Mouse (Mus musculus) embryonic facial prominence, embryonic 14.5 days (tissue): ENCODE measurements around the gene 2310030G06Rik. TPM values are rescaled to one million over a fixed set of nuclear protein-coding genes. Genes with fewer than 3 reads are reported as not detected.

Experiments
- ATAC-seq: fragments of 200-750 bp; cut with Nextera tagmentation; 2 replicates; pipeline ENCODE4 v1.8.0; 2017; ENCODE audit warnings: low read depth, moderate number of reproducible peaks, moderate TSS enrichment
- DNase-seq: peaks from one replicate; pipeline ENCODE4 v3.0.0-alpha.2; 2015; ENCODE audit warnings: low spot score
- H3K27ac ChIP-seq: fragments of 300-500 bp; sonication (generic); replicated peaks from 2 replicates; pipeline ENCODE4 v1.5.1; 2014; ENCODE audit warnings: low read depth, mild to moderate bottlenecking, low read length, moderate library complexity
- H3K27me3 ChIP-seq: fragments of 300-500 bp; sonication (generic); replicated peaks from 2 replicates; pipeline ENCODE4 v1.6.1; 2014; ENCODE audit warnings: low read length; ENCODE audit not compliant: control insufficient read depth, insufficient read depth
- H3K36me3 ChIP-seq: fragments of 300-500 bp; sonication (generic); 2 replicates; pipeline ENCODE4 v1.6.1; 2014; ENCODE audit warnings: low read length, mixed read lengths; ENCODE audit not compliant: control insufficient read depth, insufficient read depth
- H3K4me1 ChIP-seq: fragments of 300-500 bp; sonication (generic); 2 replicates; pipeline ENCODE4 v1.6.1; 2014; ENCODE audit warnings: antibody characterized with exemption, low read length; ENCODE audit not compliant: control insufficient read depth, insufficient read depth
- H3K4me2 ChIP-seq: fragments of 300-500 bp; sonication (generic); 2 replicates; pipeline ENCODE4 v1.6.1; 2014; ENCODE audit warnings: low read depth, mild to moderate bottlenecking, low read length, moderate library complexity, mixed read lengths
- H3K4me3 ChIP-seq: fragments of 300-500 bp; sonication (generic); 2 replicates; pipeline ENCODE4 v1.5.1; 2014; ENCODE audit warnings: low read depth, mild to moderate bottlenecking, low read length
- H3K9ac ChIP-seq: fragments of 300-500 bp; sonication (generic); 2 replicates; pipeline ENCODE4 v1.6.1; 2014; ENCODE audit warnings: low read depth, mild to moderate bottlenecking, low read length, moderate library complexity, mixed read lengths
- H3K9me3 ChIP-seq: fragments of 300-500 bp; sonication (generic); 2 replicates; pipeline ENCODE4 v1.6.1; 2016; ENCODE audit warnings: low read length; ENCODE audit not compliant: control insufficient read depth
- WGBS: fragments of 180-500 bp; shearing (Covaris S2); extraction: QIAGEN DNeasy Blood & Tissue Kit; methylation state at CpG from one replicate; pipeline ENCODE4 v1.1.7; 2014; 5-methylcytosine and 5-hydroxymethylcytosine counted together
- polyA plus RNA-seq: library from polyadenylated mRNA; unstranded; fragments of >200 nt; fragmentation: Nextera tagmentation; extraction: Ambion mirVana; gene quantifications from 2 replicates; pipeline ENCODE4 v1.2.1, GENCODE M21; 2014

The 2310030G06Rik gene
- polyA plus RNA-seq, 1 experiment from 2014 or later = 4.0 TPM

- no peaks in the 10 kb centered on the region for H3K9me3 ChIP-seq
- 32% methylated on average over 7 of the region's 7 CpGs for WGBS
- no peaks in the 10 kb centered on the region for H3K27me3 ChIP-seq
- H3K9ac ChIP-seq = no peak overlapping the region
- peak overlapping the region; percentile 67; the same call in 1 of the 2 replicates for H3K27ac ChIP-seq
- H3K36me3 ChIP-seq = no peaks in the 10 kb centered on the region
- peaks cover 27% of the 10 kb centered on the region for H3K4me1 ChIP-seq
- ATAC-seq = no peak
- peak; percentile 89 for DNase-seq
- H3K4me3 ChIP-seq = no peak overlapping the region
- peak overlapping the region; percentile 43 for H3K4me2 ChIP-seq
Measured at GRCm38 (mm10) chr9:50723406-50723805, 22.9 kb downstream of the 2310030G06Rik start.

- no peaks in the 10 kb centered on the region for H3K36me3 ChIP-seq
- H3K27me3 ChIP-seq = no peaks in the 10 kb centered on the region
- DNase-seq = no peak
- H3K4me1 ChIP-seq = peaks cover 27% of the 10 kb centered on the region
- H3K27ac ChIP-seq = no peak overlapping the region
- 47% methylated on average over 8 of the region's 8 CpGs for WGBS
- H3K9me3 ChIP-seq = no peaks in the 10 kb centered on the region
- H3K9ac ChIP-seq = no peak overlapping the region
- ATAC-seq = 0 out of 2 replicates have a peak, but pooled peaks have one; percentile 30
- H3K4me3 ChIP-seq = no peak overlapping the region
- H3K4me2 ChIP-seq = peak overlapping the region; percentile 43; the same call in 1 of the 2 replicates
Measured at GRCm38 (mm10) chr9:50722451-50722911, 23.9 kb downstream of the 2310030G06Rik start.

GRCm38 (mm10) chr9:50721061-50721460 lies 25.3 kb downstream of the 2310030G06Rik start:
- Histone ChIP-seq H3K4me2 (peak overlapping the region; percentile 28), H3K9me3 (no peaks in the 10 kb centered on the region), H3K36me3 (0 out of 2 replicates have a peak, but pooled peaks cover 4% of the 10 kb centered on the region), H3K27ac (peak overlapping the region; percentile 33; the same call in 1 of the 2 replicates), H3K4me3 (no peak overlapping the region), H3K27me3 (no peaks in the 10 kb centered on the region), H3K9ac (peak overlapping the region; percentile 37; the same call in 1 of the 2 replicates), H3K4me1 (peaks cover 16% of the 10 kb centered on the region)
- no peak for ATAC-seq
- peak; percentile 35 for DNase-seq
- 34% methylated on average over 12 of the region's 12 CpGs for WGBS

- Histone ChIP-seq H3K36me3 (0 out of 2 replicates have a peak, but pooled peaks cover 6% of the 10 kb centered on the region), H3K4me1 (peaks cover 10% of the 10 kb centered on the region), H3K27me3 (no peaks in the 10 kb centered on the region), H3K9me3 (no peaks in the 10 kb centered on the region), H3K4me3 (no peak overlapping the region), H3K9ac (no peak overlapping the region), H3K4me2 (no peak overlapping the region), H3K27ac (no peak overlapping the region)
- ATAC-seq (no peak), DNase-seq (no peak)
- WGBS = 72% methylated on average over 4 of the region's 4 CpGs
Measured at GRCm38 (mm10) chr9:50718878-50719277, 27.5 kb downstream of the 2310030G06Rik start.

- H3K4me1 ChIP-seq = no peaks in the 10 kb centered on the region
- H3K4me3 ChIP-seq = no peak overlapping the region
- WGBS = 35% methylated on average over 4 of the region's 4 CpGs
- no peak for ATAC-seq
- H3K27me3 ChIP-seq = no peaks in the 10 kb centered on the region
- H3K9me3 ChIP-seq = no peaks in the 10 kb centered on the region
- H3K36me3 ChIP-seq = peaks cover 15% of the 10 kb centered on the region; the same call in 1 of the 2 replicates
- no peak overlapping the region for H3K9ac ChIP-seq
- H3K27ac ChIP-seq = no peak overlapping the region
- no peak for DNase-seq
- H3K4me2 ChIP-seq = no peak overlapping the region
Measured at GRCm38 (mm10) chr9:50714188-50714587, 32.1 kb downstream of the 2310030G06Rik start.

- no peak overlapping the region for H3K27ac ChIP-seq
- H3K9ac ChIP-seq = no peak overlapping the region
- peaks cover 21% of the 10 kb centered on the region; the same call in 1 of the 2 replicates for H3K36me3 ChIP-seq
- no peaks in the 10 kb centered on the region for H3K27me3 ChIP-seq
- ATAC-seq (no peak), DNase-seq (no peak)
- 85% methylated on average over 4 of the region's 4 CpGs for WGBS
- no peak overlapping the region for H3K4me2 ChIP-seq
- no peaks in the 10 kb centered on the region for H3K4me1 ChIP-seq
- H3K4me3 ChIP-seq = no peak overlapping the region
- H3K9me3 ChIP-seq = no peaks in the 10 kb centered on the region
Measured at GRCm38 (mm10) chr9:50711337-50711736, 35.0 kb downstream of the 2310030G06Rik start.

GRCm38 (mm10) chr9:50709108-50709507 lies 37.2 kb downstream of the 2310030G06Rik start:
- ATAC-seq (no peak), DNase-seq (no peak)
- WGBS = 35% methylated on average over 2 of the region's 2 CpGs
- no peaks in the 10 kb centered on the region for H3K27me3 ChIP-seq
- no peak overlapping the region for H3K9ac ChIP-seq
- H3K27ac ChIP-seq = no peak overlapping the region
- no peak overlapping the region for H3K4me3 ChIP-seq
- no peak overlapping the region for H3K4me2 ChIP-seq
- H3K36me3 ChIP-seq = peaks cover 16% of the 10 kb centered on the region; the same call in 1 of the 2 replicates
- H3K9me3 ChIP-seq = no peaks in the 10 kb centered on the region
- H3K4me1 ChIP-seq = no peaks in the 10 kb centered on the region

GRCm38 (mm10) chr9:50704907-50705306 lies 41.4 kb downstream of the 2310030G06Rik start:
- no peak for ATAC-seq
- Histone ChIP-seq H3K4me2 (no peak overlapping the region), H3K9ac (no peak overlapping the region), H3K4me1 (no peaks in the 10 kb centered on the region), H3K27me3 (no peaks in the 10 kb centered on the region), H3K4me3 (no peak overlapping the region), H3K36me3 (peaks cover 21% of the 10 kb centered on the region), H3K9me3 (no peaks in the 10 kb centered on the region), H3K27ac (no peak overlapping the region)
- WGBS = 66% methylated on average over 6 of the region's 6 CpGs
- DNase-seq = no peak
